Mouse (Mus musculus) neural tube, embryonic 14.5 days (tissue): ENCODE results near the gene 1700013G24Rik. TPM values are rescaled to one million over a fixed set of nuclear protein-coding genes. Genes with fewer than 3 reads are reported as not detected.

Experiments
- ATAC-seq: fragments of 200-750 bp; cut with Nextera tagmentation; 2 replicates; pipeline ENCODE4 v1.8.0; 2017; ENCODE audit warnings: low read depth, mild to moderate bottlenecking, moderate TSS enrichment, moderate library complexity
- H3K27ac ChIP-seq: fragments of 300-500 bp; sonication (generic); 2 replicates; pipeline ENCODE4 v1.5.1; 2014; ENCODE audit warnings: low read depth, mild to moderate bottlenecking, control low read depth, low read length, moderate library complexity, mixed read lengths
- H3K27me3 ChIP-seq: fragments of 300-500 bp; sonication (generic); 2 replicates; pipeline ENCODE4 v1.6.1; 2014; ENCODE audit warnings: low read length; ENCODE audit not compliant: control insufficient read depth, insufficient read depth
- H3K36me3 ChIP-seq: fragments of 300-500 bp; sonication (generic); 2 replicates; pipeline ENCODE4 v1.6.1; 2014; ENCODE audit warnings: low read length, mixed read lengths; ENCODE audit not compliant: control insufficient read depth, insufficient read depth
- H3K4me1 ChIP-seq: fragments of 300-500 bp; sonication (generic); 2 replicates; pipeline ENCODE4 v1.6.1; 2014; ENCODE audit warnings: low read length; ENCODE audit not compliant: control insufficient read depth, insufficient read depth
- H3K4me2 ChIP-seq: fragments of 300-500 bp; sonication (generic); 2 replicates; pipeline ENCODE4 v1.6.1; 2014; ENCODE audit warnings: mild to moderate bottlenecking, low read depth, low read length, control low read depth
- H3K4me3 ChIP-seq: fragments of 300-500 bp; sonication (generic); 2 replicates; pipeline ENCODE4 v1.5.1; 2014; ENCODE audit warnings: low read depth, low read length, control low read depth, mixed read lengths
- H3K9ac ChIP-seq: fragments of 300-500 bp; sonication (generic); replicated peaks from 2 replicates; pipeline ENCODE4 v1.6.1; 2014; ENCODE audit warnings: low read depth, mild to moderate bottlenecking, control low read depth, low read length, mixed read lengths
- H3K9me3 ChIP-seq: fragments of 300-500 bp; sonication (generic); 2 replicates; pipeline ENCODE4 v1.6.1; 2016; ENCODE audit warnings: low read length; ENCODE audit not compliant: control insufficient read depth
- WGBS: fragments of 180-500 bp; shearing (Covaris S2); extraction: QIAGEN DNeasy Blood & Tissue Kit; methylation state at CpG from one replicate; pipeline ENCODE4 v1.1.7; 2014; 5-methylcytosine and 5-hydroxymethylcytosine counted together
- polyA plus RNA-seq: library from polyadenylated mRNA; unstranded; fragments of >200 nt; fragmentation: Nextera tagmentation; extraction: Ambion mirVana; gene quantifications from 2 replicates; pipeline ENCODE4 v1.2.1, GENCODE M21; 2014

1700013G24Rik gene
- polyA plus RNA-seq, 1 experiment from 2014 or later = not detected

DNA sequence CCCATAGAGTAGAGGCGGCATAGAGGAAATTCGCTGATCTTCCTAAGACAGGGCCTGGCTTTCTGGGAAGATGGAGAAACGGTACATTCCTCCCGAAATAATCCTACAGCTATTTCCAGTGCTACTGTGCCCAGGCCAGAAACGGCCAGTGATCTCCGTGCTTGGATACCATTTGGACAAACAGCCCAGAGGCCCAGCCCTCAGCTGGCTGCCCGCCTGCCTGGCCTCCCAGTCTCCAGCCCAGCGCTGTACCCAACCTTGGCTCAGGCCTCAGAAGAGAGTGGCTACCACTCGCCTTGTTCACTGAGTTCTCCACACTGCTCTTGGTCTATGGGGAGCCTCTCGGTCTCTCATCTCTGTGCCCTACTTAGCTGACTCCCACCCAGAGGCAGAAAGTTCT is 3.4 kb upstream of the 1700013G24Rik start:
- no peak overlapping the region for H3K27ac ChIP-seq
- peaks cover 4% of the 10 kb centered on the region; the same call in 1 of the 2 replicates for H3K4me1 ChIP-seq
- H3K4me2 ChIP-seq = no peak overlapping the region
- no peak overlapping the region for H3K9ac ChIP-seq
- H3K4me3 ChIP-seq = no peak overlapping the region
- H3K27me3 ChIP-seq = no peaks in the 10 kb centered on the region
- H3K36me3 ChIP-seq = no peaks in the 10 kb centered on the region
- no peak for ATAC-seq
- H3K9me3 ChIP-seq = no peaks in the 10 kb centered on the region
- 78% methylated on average over 10 of the region's 10 CpGs for WGBS

DNA sequence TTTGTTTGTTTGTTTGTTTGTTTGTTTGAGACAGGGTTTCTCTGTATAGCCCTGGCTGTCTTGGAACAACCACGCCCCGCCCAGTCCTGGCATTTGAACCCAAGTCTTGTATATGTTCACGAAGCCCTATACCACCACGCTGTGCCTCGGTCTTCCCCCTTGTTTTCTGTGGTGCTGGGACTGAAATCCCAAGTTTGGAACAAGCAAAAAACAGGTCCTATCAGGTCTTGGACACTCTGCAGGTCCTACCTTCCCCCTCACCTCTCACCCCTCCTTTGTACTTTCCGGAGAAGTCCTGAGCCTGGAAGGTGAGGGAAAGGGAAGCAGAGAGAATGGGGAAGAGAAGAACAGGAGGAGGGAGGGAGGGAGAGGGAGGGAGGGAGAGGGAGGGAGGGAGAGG is 894 bp upstream of the 1700013G24Rik start:
- Histone ChIP-seq H3K4me2 (no peak overlapping the region), H3K4me1 (peaks cover 4% of the 10 kb centered on the region; the same call in 1 of the 2 replicates), H3K27ac (no peak overlapping the region), H3K27me3 (no peaks in the 10 kb centered on the region), H3K36me3 (no peaks in the 10 kb centered on the region), H3K4me3 (no peak overlapping the region), H3K9me3 (no peaks in the 10 kb centered on the region), H3K9ac (no peak overlapping the region)
- 95% methylated on average over 6 of the region's 6 CpGs for WGBS
- no peak for ATAC-seq

DNA sequence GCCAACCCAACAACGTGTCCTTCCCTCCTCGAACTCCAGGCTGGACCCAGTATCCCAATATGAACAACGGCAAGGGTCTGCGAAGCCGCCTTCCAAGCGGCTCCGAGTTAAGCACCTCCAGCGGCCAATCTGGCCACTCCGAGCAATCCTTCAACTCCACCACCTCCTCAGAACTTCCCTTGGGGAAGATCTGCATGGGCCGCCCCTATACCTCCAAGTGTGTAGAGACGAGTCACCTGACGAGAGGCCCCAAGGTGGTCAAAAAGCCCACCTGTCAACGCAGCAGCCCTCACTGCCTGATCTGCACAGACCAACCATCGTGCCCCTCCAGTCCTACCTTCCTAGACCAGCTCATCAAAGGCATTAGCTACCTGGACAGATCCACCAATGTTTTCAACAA is 1.5 kb downstream of the 1700013G24Rik start:
- H3K4me3 ChIP-seq = no peak overlapping the region
- H3K27ac ChIP-seq = no peak overlapping the region
- ATAC-seq = no peak
- no peaks in the 10 kb centered on the region for H3K9me3 ChIP-seq
- no peaks in the 10 kb centered on the region for H3K27me3 ChIP-seq
- 94% methylated on average over 14 of the region's 14 CpGs for WGBS
- H3K36me3 ChIP-seq = no peaks in the 10 kb centered on the region
- no peak overlapping the region for H3K9ac ChIP-seq
- no peak overlapping the region for H3K4me2 ChIP-seq
- no peaks in the 10 kb centered on the region for H3K4me1 ChIP-seq

DNA sequence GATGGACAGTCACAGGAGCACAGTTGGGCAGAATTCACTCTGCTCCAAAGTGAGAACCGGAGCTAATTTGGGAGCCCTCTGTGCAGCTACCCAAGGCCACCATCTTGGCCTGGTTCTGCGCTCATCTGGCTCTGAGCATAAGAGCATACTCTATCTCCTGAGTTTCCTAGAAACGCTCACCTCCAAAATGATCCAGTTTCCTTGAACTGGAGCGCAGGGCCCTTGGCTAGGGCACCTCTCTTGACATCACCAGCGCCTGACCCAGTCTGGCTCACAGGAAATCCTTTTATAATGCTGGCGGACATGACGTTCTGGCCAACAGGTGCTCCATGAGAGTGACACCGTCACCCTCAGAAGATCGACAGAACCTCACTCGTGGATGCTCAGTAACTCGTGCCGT is 3.5 kb downstream of the 1700013G24Rik start:
- no peaks in the 10 kb centered on the region for H3K36me3 ChIP-seq
- ATAC-seq = no peak
- 87% methylated on average over 12 of the region's 12 CpGs for WGBS
- H3K27me3 ChIP-seq = no peaks in the 10 kb centered on the region
- H3K4me1 ChIP-seq = no peaks in the 10 kb centered on the region
- H3K9me3 ChIP-seq = no peaks in the 10 kb centered on the region
- H3K27ac ChIP-seq = no peak overlapping the region
- H3K4me3 ChIP-seq = no peak overlapping the region
- no peak overlapping the region for H3K9ac ChIP-seq
- no peak overlapping the region for H3K4me2 ChIP-seq

DNA sequence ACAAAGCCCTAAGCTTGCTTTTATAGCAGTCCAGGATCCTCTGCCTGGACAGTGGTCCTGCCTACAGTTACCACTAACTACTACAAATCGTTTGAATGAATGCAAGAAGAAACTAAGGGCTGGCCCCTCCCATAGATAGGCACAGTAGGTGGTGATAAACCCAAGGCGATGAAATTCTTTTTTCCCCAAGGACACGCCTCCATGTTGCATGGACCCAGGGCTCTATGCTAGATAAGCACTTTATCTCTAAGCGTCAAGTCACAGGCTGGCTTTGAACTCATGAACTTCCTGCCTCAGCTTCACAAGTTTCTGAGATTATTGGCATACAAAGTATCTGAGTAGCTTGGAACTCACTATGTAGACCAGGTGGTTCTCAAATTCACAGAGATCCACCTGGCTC is 4.2 kb downstream of the 1700013G24Rik start:
- ATAC-seq = no peak
- H3K36me3 ChIP-seq = no peaks in the 10 kb centered on the region
- no peak overlapping the region for H3K9ac ChIP-seq

DNA sequence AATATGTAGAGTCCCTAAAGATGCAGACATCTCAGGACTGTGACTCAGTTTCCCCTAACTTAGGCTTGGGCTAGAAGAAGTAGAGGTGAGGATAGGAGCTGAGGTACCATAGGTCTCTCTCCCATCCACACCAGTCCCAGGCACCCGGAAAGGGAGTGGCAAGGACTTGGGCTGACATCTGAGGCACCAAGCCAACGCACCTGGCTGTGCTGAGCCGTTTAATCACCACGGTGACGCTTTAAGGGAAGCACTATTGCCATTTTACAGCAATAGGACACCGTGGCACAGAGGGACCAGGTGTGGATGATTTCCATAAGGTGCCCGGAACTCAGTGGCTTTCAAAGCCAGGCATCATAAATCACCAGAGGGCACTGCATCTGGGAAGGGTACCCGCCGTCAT is 5.2 kb downstream of the 1700013G24Rik start:
- Histone ChIP-seq H3K4me2 (no peak overlapping the region), H3K27ac (no peak overlapping the region), H3K9me3 (no peaks in the 10 kb centered on the region), H3K4me3 (no peak overlapping the region), H3K27me3 (no peaks in the 10 kb centered on the region), H3K4me1 (no peaks in the 10 kb centered on the region), H3K9ac (no peak overlapping the region), H3K36me3 (no peaks in the 10 kb centered on the region)
- WGBS = 78% methylated on average over 9 of the region's 9 CpGs
- no peak for ATAC-seq

More for the DNA sequence above, 4.2 kb downstream of the 1700013G24Rik start:
- no peaks in the 10 kb centered on the region for H3K9me3 ChIP-seq
- H3K4me2 ChIP-seq = no peak overlapping the region
- H3K4me1 ChIP-seq = no peaks in the 10 kb centered on the region
- no peak overlapping the region for H3K4me3 ChIP-seq
- H3K27me3 ChIP-seq = no peaks in the 10 kb centered on the region
- H3K27ac ChIP-seq = no peak overlapping the region
- 77% methylated on average over 4 of the region's 4 CpGs for WGBS

DNA sequence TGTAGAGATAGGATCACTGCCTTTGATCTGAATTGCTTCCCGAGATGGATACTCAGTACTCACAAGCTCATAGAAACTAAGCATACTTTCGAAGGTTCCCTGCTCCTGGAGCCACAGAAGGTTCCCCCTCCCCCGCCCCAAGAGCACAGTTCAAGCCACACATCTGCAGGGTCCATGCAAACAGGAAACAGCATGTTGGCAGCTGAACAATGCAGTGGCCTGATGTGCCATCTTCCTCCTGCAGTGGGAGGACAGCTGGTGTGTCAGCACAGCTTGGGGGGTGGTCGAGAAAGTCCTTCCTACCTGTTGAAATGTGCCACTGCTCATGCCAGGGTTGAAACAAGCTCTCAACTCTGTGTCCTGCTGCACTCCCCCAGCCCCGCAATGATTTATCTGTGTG is 5.8 kb downstream of the 1700013G24Rik start:
- H3K4me1 ChIP-seq = no peaks in the 10 kb centered on the region
- WGBS = 79% methylated on average over 5 of the region's 5 CpGs
- ATAC-seq = no peak
- no peaks in the 10 kb centered on the region for H3K27me3 ChIP-seq
- H3K36me3 ChIP-seq = no peaks in the 10 kb centered on the region
- no peak overlapping the region for H3K4me2 ChIP-seq
- no peak overlapping the region for H3K9ac ChIP-seq
- H3K9me3 ChIP-seq = no peaks in the 10 kb centered on the region
- no peak overlapping the region for H3K27ac ChIP-seq
- no peak overlapping the region for H3K4me3 ChIP-seq

DNA sequence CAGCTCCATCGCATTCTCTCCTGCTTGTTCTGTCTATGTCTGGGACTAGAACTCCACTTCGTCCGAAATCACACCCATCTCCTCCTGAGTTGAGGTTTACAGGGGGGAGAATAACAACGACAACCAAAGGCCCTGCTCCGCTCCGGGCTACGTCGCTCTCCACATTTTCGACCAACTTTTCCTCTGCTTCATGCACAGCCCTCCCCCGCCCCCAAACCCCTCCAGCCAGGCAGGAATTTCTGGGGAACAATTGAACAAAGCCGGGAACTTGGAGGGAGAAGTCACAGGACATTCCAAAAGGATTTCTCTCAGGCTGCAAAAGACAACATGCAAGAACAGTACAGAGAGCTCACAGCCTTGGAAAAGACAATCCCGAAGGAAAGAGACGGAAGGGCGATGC is 7.6 kb downstream of the 1700013G24Rik start:
- WGBS = 69% methylated on average over 14 of the region's 14 CpGs
- no peaks in the 10 kb centered on the region for H3K9me3 ChIP-seq
- ATAC-seq = no peak
- H3K4me3 ChIP-seq = no peak overlapping the region
- no peaks in the 10 kb centered on the region for H3K27me3 ChIP-seq
- no peaks in the 10 kb centered on the region for H3K4me1 ChIP-seq
- H3K36me3 ChIP-seq = no peaks in the 10 kb centered on the region
- no peak overlapping the region for H3K27ac ChIP-seq
- H3K4me2 ChIP-seq = no peak overlapping the region
- no peak overlapping the region for H3K9ac ChIP-seq

DNA sequence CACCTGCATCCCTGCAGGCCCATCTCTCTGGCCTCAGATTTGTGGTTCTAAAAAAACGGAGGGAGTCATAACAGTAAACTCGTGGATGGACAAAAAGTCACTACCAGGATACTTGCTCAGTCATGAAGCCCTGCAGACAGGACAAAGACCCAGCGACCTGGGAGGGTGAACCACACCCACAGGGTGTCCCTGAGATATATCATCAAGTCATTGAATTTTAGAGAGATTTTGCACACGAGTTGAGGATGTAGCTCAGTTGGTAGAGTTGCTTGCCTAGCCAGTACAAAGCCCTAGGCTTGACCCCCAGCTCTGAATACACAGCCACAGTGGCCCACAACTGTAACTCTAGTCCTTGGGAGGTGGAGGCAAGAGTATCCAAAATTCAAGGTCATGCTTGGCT is 8.1 kb downstream of the 1700013G24Rik start:
- no peak for ATAC-seq
- Histone ChIP-seq H3K36me3 (no peaks in the 10 kb centered on the region), H3K27me3 (no peaks in the 10 kb centered on the region), H3K9me3 (no peaks in the 10 kb centered on the region), H3K4me1 (no peaks in the 10 kb centered on the region), H3K27ac (no peak overlapping the region), H3K4me2 (no peak overlapping the region), H3K4me3 (no peak overlapping the region), H3K9ac (no peak overlapping the region)
- 73% methylated on average over 4 of the region's 4 CpGs for WGBS
